Mouse (Mus musculus) cortical plate, adult 2 months (tissue): ENCODE results near the gene Klrb1a. TPM values are rescaled to one million over a fixed set of nuclear protein-coding genes. Genes with fewer than 3 reads are reported as not detected.
"Not testable (repeated sequence)": the region's sequence is repeated elsewhere in the genome, so short reads cannot be mapped to it uniquely, and the experiment has no call there.

ENCODE experiments used
- H3K27ac ChIP-seq: fragments of 200-500 bp; 2 replicates; pipeline ENCODE4 v1.5.1; 2012; ENCODE audit warnings: low read length, control low read depth, inconsistent platforms; ENCODE audit not compliant: insufficient read depth
- H3K4me1 ChIP-seq: fragments of 200-500 bp; 2 replicates; pipeline ENCODE4 v1.6.1; 2011; ENCODE audit warnings: low read length; ENCODE audit not compliant: control insufficient read depth, insufficient read depth
- H3K4me3 ChIP-seq: fragments of 200-500 bp; 2 replicates; pipeline ENCODE4 v1.5.1; 2011; ENCODE audit warnings: mild to moderate bottlenecking, low read length, control low read depth; ENCODE audit not compliant: insufficient read depth
- CTCF ChIP-seq: fragments of 200-500 bp; IDR thresholded peaks from 2 replicates; pipeline ENCODE4 v1.5.1; 2011; ENCODE audit warnings: mild to moderate bottlenecking, control low read depth, low read length; ENCODE audit not compliant: insufficient read depth; ENCODE audit errors: extremely low read depth
- POLR2A ChIP-seq: fragments of 200-500 bp; IDR thresholded peaks from 2 replicates; pipeline ENCODE4 v1.6.1; 2011; ENCODE audit warnings: mild to moderate bottlenecking, low read length, control low read depth; ENCODE audit not compliant: insufficient read depth; ENCODE audit errors: extremely low read depth
- polyA plus RNA-seq: library from polyadenylated mRNA; depleted of rRNA; stranded (reverse); fragments of >200 nt; gene quantifications from 2 replicates; pipeline ENCODE4 v1.2.3, GENCODE M21; 2012; rRNA removed

Gene Klrb1a
- polyA plus RNA-seq = not detected in 2 replicates

DNA sequence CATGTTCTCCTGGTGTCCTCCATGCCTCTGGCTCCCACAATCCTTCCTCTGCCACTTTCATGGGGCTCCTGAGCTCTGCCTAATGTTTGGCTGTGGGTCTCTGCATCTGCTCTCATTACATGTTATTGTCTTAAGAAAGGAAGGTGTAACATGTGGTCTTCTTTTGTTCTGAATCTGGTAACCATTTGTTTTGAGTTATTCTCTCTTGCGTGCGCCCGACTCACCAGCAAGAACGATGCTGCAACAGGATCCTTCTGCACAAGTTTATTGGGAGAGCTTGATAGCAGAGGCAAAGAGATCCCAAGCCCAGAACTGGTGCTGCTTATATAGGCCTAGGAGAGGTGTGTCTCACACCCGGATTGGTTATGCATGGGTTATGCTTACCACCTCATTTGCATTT lies at the start of gene Klrb1a:
Klrb1a (minus strand) TSS at position 101 of the 400 bp plus-strand sequence.
- H3K4me1 ChIP-seq, H3K4me3 ChIP-seq, H3K27ac ChIP-seq: not testable (repeated sequence)

DNA sequence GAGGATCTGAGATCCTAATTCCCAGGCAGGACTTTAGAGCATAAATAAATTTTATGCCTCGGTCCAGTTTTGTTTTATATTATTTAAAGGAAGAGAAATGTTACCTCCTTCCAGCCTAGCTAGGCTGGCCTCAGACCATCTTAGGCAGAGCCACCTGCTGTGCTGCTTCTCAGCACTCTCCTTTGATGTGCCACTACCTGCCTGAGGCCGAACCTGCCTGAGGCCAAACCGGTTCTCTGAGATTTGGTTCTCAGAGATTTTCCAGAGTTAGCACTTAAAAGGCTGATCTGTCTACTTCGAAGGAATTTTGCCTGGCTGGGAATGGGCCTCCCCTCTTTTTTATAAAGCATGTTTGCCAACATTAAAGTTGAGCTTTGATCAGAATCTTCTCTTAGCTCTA lies 46.6 kb upstream of the Klrb1a start:
- Histone ChIP-seq H3K4me3 (no peak overlapping the region), H3K27ac (no peak overlapping the region), H3K4me1 (no peaks in the 10 kb centered on the region)
- no peak for TF ChIP-seq POLR2A
- no peak for TF ChIP-seq CTCF

DNA sequence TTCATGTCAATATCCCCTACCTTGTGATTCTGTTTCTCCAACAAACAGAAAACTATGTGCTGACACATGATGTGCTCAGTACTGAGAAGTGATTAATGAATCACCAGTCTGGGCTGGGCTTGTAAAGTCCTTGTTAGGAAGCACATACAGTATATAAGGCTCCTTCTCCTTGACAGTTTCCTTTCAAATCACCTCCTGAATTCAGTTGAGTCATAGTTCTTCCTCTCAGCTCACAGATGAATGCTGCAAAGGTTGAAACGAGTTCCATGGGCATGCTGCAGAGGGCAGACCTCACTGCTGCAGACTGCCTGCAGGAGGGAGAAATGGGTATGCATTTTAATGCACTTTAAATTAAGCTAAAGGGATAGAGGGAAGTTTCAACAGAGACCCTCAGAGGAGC lies 38.9 kb upstream of the Klrb1a start, which contains the start of gene Clec2h:
Clec2h (plus strand) TSS at position 180 of the 400 bp plus-strand sequence.
- H3K4me1 ChIP-seq = no peaks in the 10 kb centered on the region
- TF ChIP-seq CTCF (no peak), POLR2A (no peak)
- no peak within 1 kb of the TSS for H3K4me3 ChIP-seq
- H3K27ac ChIP-seq = no peak within 1 kb of the TSS

DNA sequence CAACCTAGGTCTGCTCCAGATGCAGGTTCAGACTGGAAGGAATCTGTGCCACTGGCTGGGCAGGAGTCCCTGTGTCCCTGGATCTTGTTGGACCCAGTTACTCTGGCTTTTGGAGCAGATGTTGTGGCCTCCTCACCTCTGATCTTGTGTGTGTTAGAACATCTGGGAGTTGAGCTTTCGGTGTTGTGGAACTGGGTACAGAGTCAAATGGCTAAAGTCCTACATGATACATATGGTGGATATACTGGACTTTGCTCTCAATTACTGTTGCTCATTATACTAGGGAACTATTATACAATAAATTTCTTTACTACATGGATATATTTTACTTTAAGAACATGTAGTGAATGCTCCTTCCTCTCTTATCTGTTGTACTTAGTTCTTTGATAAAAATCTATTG lies 37.9 kb upstream of the Klrb1a start:
- Histone ChIP-seq H3K4me1 (no peaks in the 10 kb centered on the region), H3K27ac (no peak overlapping the region), H3K4me3 (no peak overlapping the region)
- TF ChIP-seq POLR2A (no peak), CTCF (no peak)

DNA sequence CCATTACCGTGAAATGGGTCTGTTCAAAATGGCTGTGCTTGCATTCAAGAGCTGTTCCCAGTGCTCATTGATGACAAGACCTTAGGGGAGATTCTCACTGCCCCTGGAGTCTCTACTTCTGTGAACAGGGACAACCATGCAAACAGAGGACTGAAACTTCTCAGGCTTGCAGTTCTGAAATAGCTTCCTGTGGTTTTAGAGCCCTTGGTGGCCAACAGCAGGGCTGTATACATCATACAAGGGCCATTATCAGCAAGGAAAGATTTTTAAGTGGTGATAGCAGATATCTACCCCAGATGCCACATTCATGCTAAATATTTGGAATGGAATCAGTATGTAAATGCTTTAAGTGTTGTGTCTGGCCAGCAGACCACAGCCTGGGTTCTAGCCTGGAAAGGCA lies 29.6 kb upstream of the Klrb1a start:
- Histone ChIP-seq H3K4me1 (no peaks in the 10 kb centered on the region), H3K4me3 (no peak overlapping the region), H3K27ac (no peak overlapping the region)
- no peak for TF ChIP-seq CTCF
- no peak for TF ChIP-seq POLR2A

DNA sequence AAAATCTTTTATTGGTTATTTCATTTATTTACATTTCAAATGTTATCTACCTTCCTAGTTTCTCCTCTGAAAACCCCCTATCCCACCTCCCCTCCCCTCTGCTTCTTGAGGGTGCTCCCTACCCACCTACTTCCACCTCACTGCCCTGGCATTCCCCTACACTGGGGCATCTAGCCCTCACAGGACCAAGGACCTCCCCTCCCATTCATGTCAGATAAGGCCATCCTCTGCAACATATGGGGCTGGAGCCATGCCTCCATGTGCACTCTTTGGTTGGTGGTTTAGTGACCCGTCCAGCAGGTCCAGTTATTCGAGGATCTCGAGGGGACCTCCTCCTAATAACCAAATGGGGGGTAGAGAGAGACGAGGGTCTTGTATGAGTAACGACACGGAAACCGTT lies 27.5 kb upstream of the Klrb1a start:
- not testable (repeated sequence) for H3K4me3 ChIP-seq, H3K4me1 ChIP-seq, H3K27ac ChIP-seq

DNA sequence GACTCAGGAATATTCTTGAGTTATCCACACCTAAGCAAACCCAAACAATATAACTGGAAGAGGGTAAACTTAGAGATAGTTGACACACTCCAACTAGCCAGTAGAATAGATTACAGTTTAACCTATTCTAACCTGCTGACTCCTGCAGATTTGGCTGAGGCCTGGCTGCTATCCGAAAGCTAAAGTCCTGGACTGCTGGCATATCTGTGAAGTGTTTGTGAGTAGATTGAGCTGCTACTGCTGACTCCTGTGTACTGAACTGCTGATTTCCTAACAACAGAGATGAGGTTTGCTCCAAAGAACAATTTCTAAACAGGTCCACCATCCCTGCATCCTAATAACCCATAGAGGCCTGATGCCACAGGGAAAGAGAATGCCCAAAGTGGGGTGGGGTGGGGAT lies 26.9 kb upstream of the Klrb1a start:
- TF ChIP-seq POLR2A = no peak
- no peak for TF ChIP-seq CTCF
- Histone ChIP-seq H3K27ac (no peak overlapping the region), H3K4me1 (no peaks in the 10 kb centered on the region), H3K4me3 (no peak overlapping the region)

DNA sequence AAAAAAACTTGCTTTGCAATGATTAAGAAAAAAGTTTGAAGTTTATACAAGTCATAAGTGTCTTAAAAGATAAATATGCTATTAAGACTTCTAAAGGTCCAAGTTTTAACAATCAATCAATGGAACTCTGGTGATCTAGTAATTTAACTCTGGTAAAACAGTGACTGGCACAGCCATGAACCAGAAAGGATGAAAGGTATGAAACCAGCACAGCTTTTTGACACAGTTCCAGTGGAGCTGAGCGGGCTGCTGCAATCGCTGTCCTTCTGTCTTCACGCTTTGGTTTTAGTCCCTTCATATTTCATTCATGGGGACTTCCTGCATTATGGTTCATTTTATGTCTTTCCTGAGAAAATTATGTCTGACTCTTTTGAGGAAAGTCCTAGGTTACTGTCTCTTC lies 26.3 kb upstream of the Klrb1a start:
- no peak overlapping the region for H3K27ac ChIP-seq
- no peak overlapping the region for H3K4me3 ChIP-seq
- no peak for TF ChIP-seq POLR2A
- TF ChIP-seq CTCF = no peak
- H3K4me1 ChIP-seq = no peaks in the 10 kb centered on the region

DNA sequence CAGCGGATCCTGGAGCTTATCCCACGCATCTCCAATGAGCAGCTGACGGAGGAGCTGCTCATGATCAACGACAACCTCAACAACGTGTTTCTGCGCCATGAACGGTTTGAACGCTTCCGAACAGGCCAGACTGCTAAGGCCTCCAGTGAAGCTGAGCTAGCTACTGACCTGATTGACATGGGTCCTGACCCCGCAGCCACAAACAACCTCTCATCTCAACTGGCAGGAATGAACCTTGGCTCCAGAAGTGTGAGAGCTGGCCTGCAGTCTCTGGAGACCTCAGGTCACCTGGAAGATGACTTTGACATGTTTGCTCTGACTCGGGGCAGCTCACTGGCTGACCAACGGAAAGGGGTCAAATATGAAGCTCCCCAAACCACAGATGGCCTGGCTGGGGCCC lies 22.4 kb upstream of the Klrb1a start:
- not testable (repeated sequence) for H3K4me3 ChIP-seq

DNA sequence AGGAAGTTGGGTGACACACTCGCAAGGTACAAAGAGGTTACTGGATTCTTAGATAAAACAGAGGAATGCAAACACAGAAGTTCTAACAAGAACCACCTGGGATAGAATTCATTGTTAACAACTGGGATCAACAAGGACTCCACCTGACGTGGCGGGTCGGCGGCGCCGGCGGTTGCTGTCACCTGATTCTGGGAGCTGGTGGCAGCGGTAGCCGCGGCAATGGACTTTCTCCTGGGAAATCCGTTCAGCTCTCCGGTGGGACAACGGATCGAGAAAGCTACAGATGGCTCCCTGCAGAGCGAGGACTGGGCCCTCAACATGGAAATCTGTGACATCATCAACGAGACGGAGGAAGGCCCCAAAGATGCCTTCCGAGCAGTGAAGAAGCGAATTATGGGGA lies 21.4 kb upstream of the Klrb1a start:
- H3K4me1 ChIP-seq, H3K27ac ChIP-seq, H3K4me3 ChIP-seq: not testable (repeated sequence)

More for the DNA sequence above, 22.4 kb upstream of the Klrb1a start:
- not testable (repeated sequence) for H3K27ac ChIP-seq, H3K4me1 ChIP-seq

DNA sequence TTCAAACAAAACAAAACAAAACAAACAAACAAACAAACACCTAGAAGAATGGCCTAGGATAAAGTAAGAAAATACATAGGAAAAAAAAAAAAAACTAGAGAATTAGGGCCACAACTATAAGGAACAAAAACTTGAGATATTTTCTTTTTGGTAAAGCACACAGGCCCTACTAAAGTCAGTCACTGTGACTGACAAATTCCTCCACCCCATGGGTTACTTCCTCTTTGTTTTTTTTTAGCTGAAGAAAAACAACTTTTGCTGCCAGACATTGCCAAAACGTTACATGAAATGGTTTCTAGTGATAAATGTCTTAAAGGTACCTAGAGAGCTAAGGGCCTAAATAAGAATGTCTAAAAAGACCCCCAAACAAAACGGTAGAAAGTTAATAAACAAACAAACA lies 20.7 kb upstream of the Klrb1a start:
- no peak for TF ChIP-seq POLR2A
- no peak for TF ChIP-seq CTCF
- no peak overlapping the region for H3K27ac ChIP-seq
- H3K4me1 ChIP-seq = no peaks in the 10 kb centered on the region
- H3K4me3 ChIP-seq = no peak overlapping the region

DNA sequence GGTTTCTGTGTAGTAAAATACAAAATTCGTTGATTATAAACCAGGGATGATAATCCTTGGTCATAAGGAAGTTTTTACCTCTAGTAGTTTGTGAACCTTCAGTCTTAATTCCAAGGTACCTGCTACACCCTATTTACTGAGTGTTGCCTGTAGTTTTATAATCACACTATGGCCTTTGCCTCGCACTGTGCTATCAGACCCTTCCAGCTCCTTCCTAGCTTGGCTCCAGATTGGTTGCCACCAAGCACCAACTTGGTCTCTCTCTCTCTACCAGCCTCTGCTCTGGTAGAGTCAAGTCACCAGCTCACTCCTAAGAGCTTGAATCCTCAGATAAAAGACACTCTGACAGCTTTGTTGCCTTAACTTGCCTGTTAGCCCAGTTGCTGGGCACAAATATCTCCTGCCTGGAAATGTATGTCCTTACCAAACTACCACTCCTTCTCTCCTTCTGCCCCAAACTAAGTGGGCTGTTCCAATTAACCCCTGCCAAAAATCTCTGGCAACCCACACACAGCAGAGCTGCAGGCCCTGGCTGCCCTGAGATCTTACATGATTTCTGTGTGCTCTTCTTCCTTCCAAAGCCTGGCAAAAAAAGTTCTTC lies 17.9 kb upstream of the Klrb1a start:
- no peak overlapping the region for H3K27ac ChIP-seq
- no peaks in the 10 kb centered on the region for H3K4me1 ChIP-seq
- TF ChIP-seq POLR2A = no peak
- TF ChIP-seq CTCF = no peak
- no peak overlapping the region for H3K4me3 ChIP-seq
